Mouse (Mus musculus): ENCODE measurements around the gene Qtrt1. TPM values are rescaled to one million over a fixed set of nuclear protein-coding genes. Genes with fewer than 3 reads are reported as not detected.

Gene Qtrt1
- polyA plus RNA-seq, 1 experiment from 2014 or later = 46.8 TPM

GRCm38 (mm10) chr9:21428178-21428577 lies 16.5 kb downstream of the Qtrt1 start:
- WGBS = 87% methylated on average over 6 of the region's 6 CpGs
- H3K9me3 ChIP-seq (ENCODE audit: control insufficient read depth, low read length) = no peaks in the 10 kb centered on the region
- no peaks in the 10 kb centered on the region for H3K36me3 ChIP-seq (ENCODE audit: control insufficient read depth, insufficient read depth, low read length)
- DNase-seq (ENCODE audit: low spot score, missing footprints) (no peak), ATAC-seq (ENCODE audit: low FRiP score) (no peak)
- no peak overlapping the region for H3K4me2 ChIP-seq
- H3K27ac ChIP-seq (ENCODE audit: low read depth, low read length) = no peak overlapping the region
- no peaks in the 10 kb centered on the region for H3K27me3 ChIP-seq (ENCODE audit: control insufficient read depth, insufficient read depth, low read length)
- no peak overlapping the region for H3K9ac ChIP-seq (ENCODE audit: low read length)
- H3K4me1 ChIP-seq (ENCODE audit: control insufficient read depth, insufficient read depth, low read length) = peaks cover 10% of the 10 kb centered on the region
- no peak overlapping the region for H3K4me3 ChIP-seq (ENCODE audit: low read depth, low read length)

GRCm38 (mm10) chr9:21430724-21431123 lies 19.1 kb downstream of the Qtrt1 start:
- Histone ChIP-seq H3K4me2 (no peak overlapping the region), H3K27ac (ENCODE audit: low read depth, low read length) (no peak overlapping the region), H3K9ac (ENCODE audit: low read length) (no peak overlapping the region), H3K27me3 (ENCODE audit: control insufficient read depth, insufficient read depth, low read length) (no peaks in the 10 kb centered on the region), H3K4me1 (ENCODE audit: control insufficient read depth, insufficient read depth, low read length) (peaks cover 7% of the 10 kb centered on the region), H3K4me3 (ENCODE audit: low read depth, low read length) (no peak overlapping the region), H3K9me3 (ENCODE audit: control insufficient read depth, low read length) (no peaks in the 10 kb centered on the region), H3K36me3 (ENCODE audit: control insufficient read depth, insufficient read depth, low read length) (no peaks in the 10 kb centered on the region)
- DNase-seq (ENCODE audit: low spot score, missing footprints) (no peak), ATAC-seq (ENCODE audit: low FRiP score) (no peak)
- WGBS = 91% methylated on average over 7 of the region's 7 CpGs

GRCm38 (mm10) chr9:21432066-21432465 lies 20.4 kb downstream of the Qtrt1 start:
- 87% methylated on average over 7 of the region's 7 CpGs for WGBS
- H3K27ac ChIP-seq (ENCODE audit: low read depth, low read length) = no peak overlapping the region
- no peak overlapping the region for H3K4me2 ChIP-seq
- H3K9ac ChIP-seq (ENCODE audit: low read length) = no peak overlapping the region
- H3K36me3 ChIP-seq (ENCODE audit: control insufficient read depth, insufficient read depth, low read length) = no peaks in the 10 kb centered on the region
- no peak overlapping the region for H3K4me3 ChIP-seq (ENCODE audit: low read depth, low read length)
- DNase-seq (ENCODE audit: low spot score, missing footprints) = no peak
- no peaks in the 10 kb centered on the region for H3K27me3 ChIP-seq (ENCODE audit: control insufficient read depth, insufficient read depth, low read length)
- no peaks in the 10 kb centered on the region for H3K9me3 ChIP-seq (ENCODE audit: control insufficient read depth, low read length)
- no peaks in the 10 kb centered on the region for H3K4me1 ChIP-seq (ENCODE audit: control insufficient read depth, insufficient read depth, low read length)
- no peak for ATAC-seq (ENCODE audit: low FRiP score)

- Histone ChIP-seq H3K36me3 (ENCODE audit: control insufficient read depth, insufficient read depth, low read length) (no peaks in the 10 kb centered on the region), H3K4me2 (no peak overlapping the region), H3K4me3 (ENCODE audit: low read depth, low read length) (no peak overlapping the region), H3K4me1 (ENCODE audit: control insufficient read depth, insufficient read depth, low read length) (no peaks in the 10 kb centered on the region), H3K27ac (ENCODE audit: low read depth, low read length) (no peak overlapping the region), H3K27me3 (ENCODE audit: control insufficient read depth, insufficient read depth, low read length) (no peaks in the 10 kb centered on the region), H3K9me3 (ENCODE audit: control insufficient read depth, low read length) (no peaks in the 10 kb centered on the region), H3K9ac (ENCODE audit: low read length) (no peak overlapping the region)
- DNase-seq (ENCODE audit: low spot score, missing footprints) = no peak
- no peak for ATAC-seq (ENCODE audit: low FRiP score)
- WGBS = 91% methylated on average over 8 of the region's 8 CpGs
Observed at GRCm38 (mm10) chr9:21433766-21434165, 22.1 kb downstream of the Qtrt1 start.

GRCm38 (mm10) chr9:21434410-21434809 lies 22.8 kb downstream of the Qtrt1 start:
- H3K4me3 ChIP-seq (ENCODE audit: low read depth, low read length) = no peak overlapping the region
- no peak overlapping the region for H3K27ac ChIP-seq (ENCODE audit: low read depth, low read length)
- no peak for DNase-seq (ENCODE audit: low spot score, missing footprints)
- no peaks in the 10 kb centered on the region for H3K36me3 ChIP-seq (ENCODE audit: control insufficient read depth, insufficient read depth, low read length)
- H3K9ac ChIP-seq (ENCODE audit: low read length) = no peak overlapping the region
- H3K27me3 ChIP-seq (ENCODE audit: control insufficient read depth, insufficient read depth, low read length) = no peaks in the 10 kb centered on the region
- H3K4me1 ChIP-seq (ENCODE audit: control insufficient read depth, insufficient read depth, low read length) = no peaks in the 10 kb centered on the region
- WGBS = 95% methylated on average over 2 of the region's 2 CpGs
- H3K9me3 ChIP-seq (ENCODE audit: control insufficient read depth, low read length) = no peaks in the 10 kb centered on the region
- no peak overlapping the region for H3K4me2 ChIP-seq
- ATAC-seq (ENCODE audit: low FRiP score) = no peak

GRCm38 (mm10) chr9:21435777-21436635 lies 24.4 kb downstream of the Qtrt1 start:
- ATAC-seq (ENCODE audit: low FRiP score) (no peak), DNase-seq (ENCODE audit: low spot score, missing footprints) (no peak)
- Histone ChIP-seq H3K36me3 (ENCODE audit: control insufficient read depth, insufficient read depth, low read length) (no peaks in the 10 kb centered on the region), H3K9ac (ENCODE audit: low read length) (no peak overlapping the region), H3K9me3 (ENCODE audit: control insufficient read depth, low read length) (no peaks in the 10 kb centered on the region), H3K27ac (ENCODE audit: low read depth, low read length) (no peak overlapping the region), H3K4me2 (no peak overlapping the region), H3K4me1 (ENCODE audit: control insufficient read depth, insufficient read depth, low read length) (no peaks in the 10 kb centered on the region), H3K27me3 (ENCODE audit: control insufficient read depth, insufficient read depth, low read length) (no peaks in the 10 kb centered on the region), H3K4me3 (ENCODE audit: low read depth, low read length) (no peak overlapping the region)
- WGBS = 90% methylated on average over 7 of the region's 7 CpGs

- Histone ChIP-seq H3K4me2 (no peak overlapping the region), H3K4me3 (ENCODE audit: low read depth, low read length) (no peak overlapping the region), H3K9ac (ENCODE audit: low read length) (no peak overlapping the region), H3K36me3 (ENCODE audit: control insufficient read depth, insufficient read depth, low read length) (no peaks in the 10 kb centered on the region), H3K9me3 (ENCODE audit: control insufficient read depth, low read length) (no peaks in the 10 kb centered on the region), H3K27me3 (ENCODE audit: control insufficient read depth, insufficient read depth, low read length) (no peaks in the 10 kb centered on the region), H3K27ac (ENCODE audit: low read depth, low read length) (no peak overlapping the region), H3K4me1 (ENCODE audit: control insufficient read depth, insufficient read depth, low read length) (no peaks in the 10 kb centered on the region)
- no peak for DNase-seq (ENCODE audit: low spot score, missing footprints)
- no peak for ATAC-seq (ENCODE audit: low FRiP score)
- 94% methylated on average over 6 of the region's 6 CpGs for WGBS
Observed at GRCm38 (mm10) chr9:21437577-21437976, 25.9 kb downstream of the Qtrt1 start.

- H3K9ac ChIP-seq (ENCODE audit: low read length) = no peak overlapping the region
- WGBS = 83% methylated on average over 3 of the region's 3 CpGs
- DNase-seq (ENCODE audit: low spot score, missing footprints) (no peak), ATAC-seq (ENCODE audit: low FRiP score) (no peak)
- no peaks in the 10 kb centered on the region for H3K4me1 ChIP-seq (ENCODE audit: control insufficient read depth, insufficient read depth, low read length)
- H3K27ac ChIP-seq (ENCODE audit: low read depth, low read length) = no peak overlapping the region
- no peaks in the 10 kb centered on the region for H3K36me3 ChIP-seq (ENCODE audit: control insufficient read depth, insufficient read depth, low read length)
- H3K4me2 ChIP-seq = no peak overlapping the region
- no peaks in the 10 kb centered on the region for H3K27me3 ChIP-seq (ENCODE audit: control insufficient read depth, insufficient read depth, low read length)
- H3K4me3 ChIP-seq (ENCODE audit: low read depth, low read length) = no peak overlapping the region
- no peaks in the 10 kb centered on the region for H3K9me3 ChIP-seq (ENCODE audit: control insufficient read depth, low read length)
Observed at GRCm38 (mm10) chr9:21438219-21438618, 26.6 kb downstream of the Qtrt1 start.

- no peak for ATAC-seq (ENCODE audit: low FRiP score)
- Histone ChIP-seq H3K9me3 (ENCODE audit: control insufficient read depth, low read length) (no peaks in the 10 kb centered on the region), H3K36me3 (ENCODE audit: control insufficient read depth, insufficient read depth, low read length) (no peaks in the 10 kb centered on the region), H3K4me2 (no peak overlapping the region), H3K9ac (ENCODE audit: low read length) (no peak overlapping the region), H3K4me3 (ENCODE audit: low read depth, low read length) (no peak overlapping the region), H3K4me1 (ENCODE audit: control insufficient read depth, insufficient read depth, low read length) (no peaks in the 10 kb centered on the region), H3K27me3 (ENCODE audit: control insufficient read depth, insufficient read depth, low read length) (no peaks in the 10 kb centered on the region), H3K27ac (ENCODE audit: low read depth, low read length) (no peak overlapping the region)
- no peak for DNase-seq (ENCODE audit: low spot score, missing footprints)
- WGBS = 92% methylated on average over 3 of the region's 3 CpGs
Observed at GRCm38 (mm10) chr9:21439456-21439855, 27.8 kb downstream of the Qtrt1 start.

All from midbrain, embryonic 11.5 days (tissue).